ENCODE assay signal across 16 mouse cellular contexts in genomic region chr16:13658886-13659285, GRCm38 (mm10).
"Had no signal": no experiment of that assay in that cellular context is flagged by ENCODE, and none has a peak within 500 bp of the region (broad histone marks: within the 10 kb centered on the region; RNA-seq: fewer than 3 reads in every experiment).

No protein-coding gene starts in this region.

- H3K4me1 ChIP-seq: neural tube, embryonic 13.5 days; neural tube, embryonic 15.5 days; stomach, embryonic 15.5 days had no signal

- H3K27me3 ChIP-seq: neural tube, embryonic 13.5 days; neural tube, embryonic 15.5 days; stomach, embryonic 15.5 days had no signal

- H3K9ac ChIP-seq: neural tube, embryonic 13.5 days; neural tube, embryonic 15.5 days; stomach, embryonic 15.5 days had no signal

- H3K27ac ChIP-seq: neural tube, embryonic 13.5 days; neural tube, embryonic 15.5 days; stomach, embryonic 15.5 days; stomach, postnatal 0 days had no signal

- H3K9me3 ChIP-seq: neural tube, embryonic 13.5 days; neural tube, embryonic 15.5 days; stomach, embryonic 15.5 days had no signal

- DNase-seq: retina, postnatal 1 day; right cerebral cortex, adult 18-20 months; right cerebral cortex, postnatal 14 days; right cerebral cortex, postnatal 25 days; right cerebral cortex, postnatal 4 days; spleen, adult 18-20 months; thymus, adult 18-20 months; thymus, adult 2 months; thymus, postnatal 14 days; thymus, postnatal 25 days; thymus, postnatal 36 days; thymus, postnatal 4 days had no signal

- H3K4me2 ChIP-seq: neural tube, embryonic 13.5 days; neural tube, embryonic 15.5 days; stomach, embryonic 15.5 days had no signal

- H3K4me3 ChIP-seq: neural tube, embryonic 13.5 days; neural tube, embryonic 15.5 days; stomach, embryonic 15.5 days had no signal
